Mouse (Mus musculus) liver, adult 10 weeks (tissue): Measurements from ENCODE around the gene Tbc1d4. TPM values are rescaled to one million over a fixed set of nuclear protein-coding genes. Genes with fewer than 3 reads are reported as not detected.

ENCODE experiments used
- polyA plus RNA-seq: library from polyadenylated mRNA; stranded (reverse); fragments of 350-450 nt; fragmentation: Illumina TruSeq; extraction: RNeasy Lipid Tissue Mini Kit (QIAGEN cat#74804); gene quantifications from one replicate; pipeline ENCODE4 v1.2.3, GENCODE M21; 2014; ENCODE audit warnings: low read depth, low replicate concordance

Gene Tbc1d4
- polyA plus RNA-seq: 3.8 TPM

GRCm38 (mm10) chr14:101608519-101609368, at the start of gene Tbc1d4:
Gene Tbc1d4, minus strand, starts transcription at chr14:101609191.

DNA sequence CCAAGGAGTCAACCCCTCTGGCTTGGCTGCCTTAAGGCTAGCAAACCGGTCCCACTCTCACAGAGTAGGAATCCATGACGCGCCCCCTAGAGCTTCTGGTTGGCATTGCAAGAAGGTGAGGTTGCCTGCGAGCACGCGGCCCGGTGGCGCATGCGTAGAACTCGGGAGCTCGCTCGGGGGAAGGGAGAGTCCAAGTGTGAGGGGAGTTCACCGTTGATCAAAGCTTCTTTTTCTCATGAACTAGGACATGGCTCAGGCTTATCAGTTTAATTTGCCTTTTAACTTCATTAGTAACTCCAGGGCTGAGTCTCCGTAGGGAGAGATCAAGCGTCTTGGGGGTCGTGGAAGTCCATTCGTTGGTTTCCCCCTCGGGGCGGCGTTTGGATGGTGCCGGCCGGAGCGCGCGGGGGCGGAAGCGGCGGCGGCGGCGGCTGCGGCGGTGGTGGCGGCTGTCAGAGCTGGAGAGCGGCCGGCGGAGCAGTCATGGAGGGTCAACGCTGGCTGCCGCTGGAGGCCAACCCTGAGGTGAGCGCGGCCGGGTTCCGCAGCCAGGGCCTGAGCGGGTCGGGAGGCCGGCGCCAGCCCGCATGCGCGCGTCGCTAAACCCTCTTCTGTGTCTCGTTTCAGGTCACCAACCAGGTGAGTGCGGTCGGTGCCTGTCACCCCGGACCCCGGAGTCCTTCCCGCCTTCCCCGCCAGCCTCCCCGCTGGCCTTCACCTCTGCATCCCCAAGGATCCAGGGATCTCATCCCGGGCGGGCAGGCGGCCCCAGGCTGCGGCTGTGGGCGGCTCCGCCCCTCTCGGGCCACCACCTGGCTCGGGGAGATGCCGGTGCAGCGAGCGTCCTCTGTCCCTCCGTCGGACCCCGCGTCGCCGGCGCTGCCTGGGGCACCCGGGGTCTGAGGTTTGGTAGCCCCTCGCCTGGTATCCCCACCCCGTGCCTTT, 44.9 kb upstream of the Tbc1d4 start, which contains the start of gene Uchl3:
TSS of gene Uchl3 (plus strand) at position 387 of the 945 bp plus-strand sequence.

GRCm38 (mm10) chr14:101640153-101640843, 31.3 kb upstream of the Tbc1d4 start, which contains the start of gene Commd6:
Gene Commd6, minus strand, starts transcription at chr14:101640686.

Other genes starting within 250 kb of the Tbc1d4 start
- 70.6 TPM for gene Commd6, start 31.5 kb upstream of the Tbc1d4 start, polyA plus RNA-seq
- 92.5 TPM for gene Uchl3, start 44.8 kb upstream of the Tbc1d4 start, polyA plus RNA-seq
- gene Gm9922, start 120.6 kb upstream of the Tbc1d4 start, polyA plus RNA-seq: not detected
- gene Lmo7, start 120.8 kb upstream of the Tbc1d4 start, polyA plus RNA-seq: 17.4 TPM